ENCODE assay signal across 8 mouse cellular contexts in genomic region chr19:45161093-45161492, GRCm38 (mm10). TPM values are rescaled to one million over a fixed set of nuclear protein-coding genes. Genes with fewer than 3 reads are reported as not detected.
DNase-seq lines count a peak whose midpoint lies in the region; ATAC-seq lines count a peak whose summit lies in the region.

No protein-coding gene starts in this region.

- no peaks in the 10 kb centered on the region for H3K36me3 ChIP-seq in limb, embryonic 13.5 days

- peaks cover 99% of the 10 kb centered on the region for H3K27me3 ChIP-seq in limb, embryonic 13.5 days

- peak overlapping the region; percentile 5; the same call in 1 of the 2 replicates for H3K4me3 ChIP-seq in limb, embryonic 13.5 days

- peak; percentile 50 to 58 for DNase-seq in urinary bladder, adult 18-20 months (ENCODE audit: low spot score in 2 of 2)
- DNase-seq in urinary bladder, postnatal 10 days (ENCODE audit: low spot score) = no peak
- DNase-seq in brain, adult 2 months (ENCODE audit: low read depth, low spot score) = peak; percentile 74
- peak; percentile 61 for DNase-seq in urinary bladder, postnatal 36 days (ENCODE audit: low spot score in 2 of 2)

- H3K4me2 ChIP-seq in limb, embryonic 13.5 days (replicated peaks) = no peak overlapping the region

- 0 out of 2 replicates have a peak, but pooled peaks have one; percentile 34 for ATAC-seq in erythroid progenitor cell, adult 5-6 weeks (replicated peaks; ENCODE audit: low FRiP score, poor library complexity, severe bottlenecking)
- peak; percentile 82 to 83 for ATAC-seq in hematopoietic stem cell, adult 5-6 weeks (replicated peaks in 1 of 2; ENCODE audit: insufficient read depth in 1 of 2, low FRiP score in 2 of 2, low TSS enrichment in 1 of 2, low read depth in 1 of 2, poor library complexity in 2 of 2, severe bottlenecking in 2 of 2)
- ATAC-seq in limb, embryonic 13.5 days (ENCODE audit: low FRiP score, low read depth) = no peak
- peak; percentile 48; the same call in 1 of the 2 replicates for ATAC-seq in neutrophil, adult 5-6 weeks (ENCODE audit: extremely low read depth, insufficient number of reproducible peaks, low FRiP score, poor library complexity, severe bottlenecking)

- H3K9ac ChIP-seq in limb, embryonic 13.5 days = no peak overlapping the region

- no peaks in the 10 kb centered on the region for H3K9me3 ChIP-seq in limb, embryonic 13.5 days

- H3K27ac ChIP-seq in limb, embryonic 13.5 days = no peak overlapping the region

- H3K4me1 ChIP-seq in limb, embryonic 13.5 days = no peaks in the 10 kb centered on the region

- WGBS in limb, embryonic 13.5 days = 2% methylated on average over 12 of the region's 12 CpGs

RNA-seq across cellular contexts. Expression of gene Tlx1, which starts 10.6 kb away (rescaled TPM):
- total RNA-seq in erythroid progenitor cell, adult 5-6 weeks (2015; ENCODE audit: low replicate concordance) = not detected in 2 replicates
- not detected in 2 replicates for total RNA-seq in erythroid progenitor cell, adult 5-6 weeks (2017; ENCODE audit: low replicate concordance)
- not detected in 2 replicates for total RNA-seq in hematopoietic stem cell, adult 5-6 weeks (2017)
- 0.38 and 1.1 TPM in 2 replicates for polyA plus RNA-seq in limb, embryonic 13.5 days (2015; fragmentation: Nextera tagmentation; extraction: Ambion mirVana)
- not detected in 2 replicates for total RNA-seq in neutrophil, adult 5-6 weeks (2017)
